Mouse (Mus musculus) CH12.LX (cell line): ENCODE measurements at regions not wholly inside any gene's neighbourhood (a gene's known extent, or its start where the extent isn't known, plus 50 kb on each side); places are given as distances from the start of the nearest gene placed in this dataset.

Experiments used
- DNase-seq: peaks from one replicate; pipeline ENCODE4 v3.0.0-alpha.2; 2013; ENCODE audit errors: extremely low read depth
- H3K27ac ChIP-seq: 2 replicates; pipeline ENCODE4 v1.5.1; 2012; ENCODE audit warnings: low read depth, mild to moderate bottlenecking, control low read depth, moderate library complexity; ENCODE audit not compliant: insufficient read depth
- H3K27me3 ChIP-seq: replicated peaks from 2 replicates; pipeline ENCODE3; 2012; ENCODE audit warnings: inconsistent platforms
- H3K36me3 ChIP-seq, 2 experiments: replicated peaks in 1 of 2; 2 replicates each; pipeline versions ENCODE3 to v1.6.1; 2012; ENCODE audit warnings: inconsistent platforms in 1 of 2, low read length in 1 of 2, mild to moderate bottlenecking in 1 of 2, mixed read lengths in 1 of 2, moderate library complexity in 1 of 2; ENCODE audit not compliant: control insufficient read depth in 1 of 2, insufficient read depth in 1 of 2
- H3K4me1 ChIP-seq, 2 experiments: 2 replicates each; pipeline ENCODE4 v1.6.1; 2012; ENCODE audit warnings: inconsistent platforms in 1 of 2, moderate library complexity in 1 of 2; ENCODE audit not compliant: insufficient read depth in 2 of 2, control insufficient read depth in 1 of 2
- H3K4me2 ChIP-seq: 2 replicates; pipeline ENCODE4 v1.6.1; 2012; ENCODE audit warnings: low read depth, mild to moderate bottlenecking, control low read depth; ENCODE audit not compliant: poor library complexity, insufficient read depth, severe bottlenecking
- H3K4me3 ChIP-seq, 3 experiments: fragments of 150-350 bp in 1 of 3; sonication (generic) in 1 of 3; replicated peaks in 1 of 3; 2 replicates each; pipeline versions ENCODE3 to v1.5.1; 2011 to 2012; ENCODE audit warnings: low read depth in 2 of 3, low read length in 2 of 3, mild to moderate bottlenecking in 2 of 3, moderate library complexity in 2 of 3, control low read depth in 1 of 3, improper control_type of control experiment in 1 of 3, inconsistent platforms in 1 of 3, mixed read lengths in 1 of 3; ENCODE audit not compliant: poor library complexity in 1 of 3
- H3K79me2 ChIP-seq: replicated peaks from 2 replicates; pipeline ENCODE4 v1.6.1; 2012; ENCODE audit warnings: mild to moderate bottlenecking, moderate library complexity; ENCODE audit not compliant: control insufficient read depth, poor library complexity, insufficient read depth, severe bottlenecking; ENCODE audit errors: extremely low read depth
- H3K9ac ChIP-seq: 2 replicates; pipeline ENCODE4 v1.6.1; 2012; ENCODE audit warnings: low read depth, mild to moderate bottlenecking, control low read depth, moderate library complexity; ENCODE audit not compliant: insufficient read depth
- H3K9me3 ChIP-seq: replicated peaks from 2 replicates; pipeline ENCODE3; 2012; ENCODE audit warnings: low read length, inconsistent platforms, mixed read lengths
- CHD1 ChIP-seq: IDR thresholded peaks from 2 replicates; pipeline ENCODE4 v1.6.1; 2012; ENCODE audit warnings: low read depth, low read length, improper control_type of control experiment, inconsistent platforms
- E2F4 ChIP-seq: IDR thresholded peaks from 2 replicates; pipeline ENCODE4 v1.6.1; 2011; ENCODE audit warnings: low read depth, low read length, improper control_type of control experiment; ENCODE audit not compliant: insufficient replicate concordance
- EP300 ChIP-seq: IDR thresholded peaks from 2 replicates; pipeline ENCODE4 v1.6.1; 2011; ENCODE audit warnings: low read length, improper control_type of control experiment
- ETS1 ChIP-seq: conservative IDR thresholded peaks from 2 replicates; pipeline ENCODE4 v1.6.1; 2012; ENCODE audit warnings: low read depth, mild to moderate bottlenecking, inconsistent platforms, low read length, improper control_type of control experiment, moderate library complexity
- GABPA ChIP-seq: IDR thresholded peaks from 2 replicates; pipeline ENCODE4 v1.6.1; 2012; ENCODE audit warnings: low read depth, low read length, improper control_type of control experiment, inconsistent platforms; ENCODE audit not compliant: insufficient replicate concordance
- JUN ChIP-seq: IDR thresholded peaks from 2 replicates; pipeline ENCODE4 v1.6.1; 2011; ENCODE audit warnings: low read depth, mild to moderate bottlenecking, low read length, improper control_type of control experiment, moderate library complexity; ENCODE audit not compliant: insufficient read depth
- KAT2A ChIP-seq: IDR thresholded peaks from 2 replicates; pipeline ENCODE4 v1.6.1; 2012; ENCODE audit warnings: low read length, improper control_type of control experiment, inconsistent platforms; ENCODE audit not compliant: insufficient replicate concordance
- NRF1 ChIP-seq: IDR thresholded peaks from 2 replicates; pipeline ENCODE4 v1.6.1; 2014; ENCODE audit warnings: low read depth, mild to moderate bottlenecking, inconsistent platforms, low read length, improper control_type of control experiment, moderate library complexity
- POLR2A ChIP-seq: IDR thresholded peaks from 2 replicates; pipeline ENCODE4 v1.6.1; 2011; ENCODE audit warnings: low read depth, mild to moderate bottlenecking, improper control_type of control experiment, low read length
- RAD21 ChIP-seq: IDR thresholded peaks from 2 replicates; pipeline ENCODE4 v1.6.1; 2011; ENCODE audit warnings: low read depth, mild to moderate bottlenecking, low read length, improper control_type of control experiment, moderate library complexity
- ZC3H11A ChIP-seq: IDR thresholded peaks from 2 replicates; pipeline ENCODE4 v1.6.1; 2012; ENCODE audit warnings: low read depth, mild to moderate bottlenecking, inconsistent platforms, low read length, improper control_type of control experiment
- ZKSCAN1 ChIP-seq: IDR thresholded peaks from 2 replicates; pipeline ENCODE4 v1.6.1; 2012; ENCODE audit warnings: low read depth, inconsistent platforms, low read length, improper control_type of control experiment, borderline replicate concordance
- ZMIZ1 ChIP-seq: IDR thresholded peaks from 2 replicates; pipeline ENCODE4 v1.6.1; 2012; ENCODE audit warnings: low read depth, mild to moderate bottlenecking, inconsistent platforms, low read length, improper control_type of control experiment
- dilution Hi-C: fragments of 300-500 bp; cut with MboI; formaldehyde crosslinking; loops from 2 replicates; pipeline ENCODE4 v1.14.3; 2020; ENCODE audit warnings: low sequenced_read_pairs; ENCODE audit not compliant: extremely low pct_unique_long_range_greater_than_20kb, extremely low pct_ligation_motif_present
- in situ Hi-C: fragments of 300-500 bp; cut with MboI; formaldehyde crosslinking; loops from 3 replicates; pipeline ENCODE4 v1.14.3; 2019; ENCODE audit warnings: low sequenced_read_pairs, low pct_ligation_motif_present, low pct_unique_long_range_greater_than_20kb, mixed read lengths

DNA sequence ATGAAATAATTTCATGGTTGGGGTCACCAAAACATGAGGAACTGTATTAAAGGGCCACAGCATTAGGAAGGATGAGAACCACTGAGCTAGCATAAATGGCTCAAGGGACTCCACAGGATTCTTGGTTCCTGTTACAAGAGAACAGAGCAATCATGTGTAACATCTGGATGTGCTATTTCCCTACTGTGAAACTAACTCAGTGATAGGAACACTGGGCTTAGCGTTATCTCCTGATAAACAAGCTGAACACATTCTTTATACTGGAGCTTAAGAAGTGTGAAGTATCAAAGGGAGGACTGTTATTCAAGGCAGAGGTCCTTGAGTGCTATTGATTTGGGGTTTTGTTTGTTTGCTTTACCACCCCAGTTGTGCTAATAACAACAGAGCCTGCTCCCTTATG, 52.3 kb upstream of the Laptm4a start:
- H3K9me3 ChIP-seq, result no peaks in the 10 kb centered on the region

More for the DNA sequence above, 52.3 kb upstream of the Laptm4a start:
- H3K27me3 ChIP-seq, result no peaks in the 10 kb centered on the region
- in situ Hi-C loops, result no loop called here
- no peak overlapping the region for H3K4me3 ChIP-seq
- TF ChIP-seq KAT2A, result no peak
- TF ChIP-seq ZMIZ1, result no peak
- TF ChIP-seq E2F4, result no peak
- no peak for TF ChIP-seq CHD1
- TF ChIP-seq ZC3H11A, result no peak
- no peak for TF ChIP-seq ETS1
- no peak for TF ChIP-seq POLR2A
- TF ChIP-seq NRF1, result no peak
- TF ChIP-seq EP300, result no peak
- no peak for TF ChIP-seq ZKSCAN1
- no peak for TF ChIP-seq JUN
- TF ChIP-seq RAD21, result no peak
- TF ChIP-seq GABPA, result no peak
- no peak for DNase-seq
- dilution Hi-C loops, result no loop called here
- H3K79me2 ChIP-seq, result no peaks in the 10 kb centered on the region
- no peak overlapping the region for H3K4me2 ChIP-seq
- H3K27ac ChIP-seq, result no peak overlapping the region
- peaks cover 2 to 19% of the 10 kb centered on the region in 2 experiments; a peak in 3 of 4 replicates for H3K4me1 ChIP-seq
- no peaks in the 10 kb centered on the region for H3K36me3 ChIP-seq
- H3K9ac ChIP-seq, result no peak overlapping the region
